Comparison of ENCODE assay signal across 30 mouse cellular contexts in genomic region chr9:47063751-47064150, GRCm38 (mm10).
"Had no signal": no experiment of that assay in that cellular context is flagged by ENCODE, and none has a peak within 500 bp of the region (broad histone marks: within the 10 kb centered on the region; RNA-seq: fewer than 3 reads in every experiment).

No protein-coding gene starts in this region.

- H3K9ac ChIP-seq: limb, embryonic 12.5 days; limb, embryonic 13.5 days; limb, embryonic 15.5 days; liver, embryonic 12.5 days; liver, embryonic 13.5 days; liver, embryonic 14.5 days; liver, embryonic 15.5 days; liver, postnatal 0 days; lung, embryonic 14.5 days; lung, embryonic 15.5 days; midbrain, embryonic 12.5 days; midbrain, embryonic 15.5 days; neural tube, embryonic 12.5 days had no signal

- DNase-seq: left cerebral cortex, postnatal 4 days; liver; liver, embryonic 13.5 days; liver, postnatal 0 days; lung, adult 18-20 months; lung, adult 2 months; lung, embryonic 14.5 days; lung, postnatal 10 days; lung, postnatal 14 days; lung, postnatal 36 days; lung, postnatal 4 days; midbrain, embryonic 14.5 days had no signal

- H3K36me3 ChIP-seq: limb, embryonic 10.5 days; limb, embryonic 12.5 days; limb, embryonic 13.5 days; limb, embryonic 15.5 days; liver, embryonic 12.5 days; liver, embryonic 13.5 days; liver, embryonic 15.5 days; lung, embryonic 15.5 days; midbrain, embryonic 10.5 days; midbrain, embryonic 12.5 days; midbrain, embryonic 15.5 days; neural tube, embryonic 12.5 days had no signal

- H3K4me1 ChIP-seq: limb, embryonic 15.5 days; liver, embryonic 12.5 days; liver, embryonic 13.5 days; liver, embryonic 15.5 days; lung, embryonic 15.5 days; megakaryocyte, embryonic 14.5 days; midbrain, embryonic 10.5 days had no signal

- ATAC-seq: liver, embryonic 12.5 days; liver, postnatal 0 days; lung, postnatal 0 days; midbrain, embryonic 15.5 days had no signal

- H3K9me3 ChIP-seq: limb, embryonic 10.5 days; limb, embryonic 12.5 days; limb, embryonic 13.5 days; limb, embryonic 15.5 days; liver, embryonic 12.5 days; liver, embryonic 13.5 days; liver, embryonic 15.5 days; lung, embryonic 15.5 days; midbrain, embryonic 10.5 days; midbrain, embryonic 12.5 days; midbrain, embryonic 15.5 days; neural tube, embryonic 12.5 days had no signal

- H3K27ac ChIP-seq: left cerebral cortex, adult 2 months; limb, embryonic 10.5 days; limb, embryonic 12.5 days; limb, embryonic 13.5 days; limb, embryonic 15.5 days; liver, embryonic 12.5 days; liver, embryonic 13.5 days; liver, embryonic 14.5 days; liver, embryonic 15.5 days; lung, embryonic 15.5 days; macrophage; midbrain, embryonic 10.5 days; midbrain, embryonic 12.5 days; midbrain, embryonic 15.5 days; neural tube, embryonic 12.5 days had no signal

- H3K4me2 ChIP-seq: limb, embryonic 12.5 days; limb, embryonic 13.5 days; limb, embryonic 15.5 days; liver, embryonic 11.5 days; liver, embryonic 12.5 days; liver, embryonic 13.5 days; liver, embryonic 15.5 days; lung, embryonic 14.5 days; lung, embryonic 15.5 days; midbrain, embryonic 12.5 days; midbrain, embryonic 15.5 days; neural tube, embryonic 12.5 days had no signal

- H3K4me3 ChIP-seq: left cerebral cortex, adult 2 months; limb, embryonic 10.5 days; limb, embryonic 12.5 days; limb, embryonic 13.5 days; limb, embryonic 15.5 days; liver, embryonic 12.5 days; liver, embryonic 13.5 days; liver, embryonic 15.5 days; lung, embryonic 15.5 days; megakaryocyte, embryonic 14.5 days; midbrain, embryonic 10.5 days; midbrain, embryonic 12.5 days; midbrain, embryonic 15.5 days; myocyte; neural tube, embryonic 12.5 days had no signal

- H3K27me3 ChIP-seq: limb, embryonic 12.5 days; limb, embryonic 13.5 days; limb, embryonic 15.5 days; liver, embryonic 12.5 days; liver, embryonic 13.5 days; liver, embryonic 15.5 days; lung, embryonic 15.5 days; megakaryocyte, embryonic 14.5 days; midbrain, embryonic 12.5 days; midbrain, embryonic 15.5 days; neural tube, embryonic 12.5 days had no signal
